Mouse (Mus musculus) C2C12 (cell line): Measurements from ENCODE around the gene Sorbs1. TPM values are rescaled to one million over a fixed set of nuclear protein-coding genes. Genes with fewer than 3 reads are reported as not detected.

ENCODE experiments used
- H3K27me3 ChIP-seq: one replicate; pipeline ENCODE4 v1.6.1; 2011; ENCODE audit not compliant: control insufficient read depth, insufficient read depth, insufficient read length
- H3K36me3 ChIP-seq: one replicate; pipeline ENCODE4 v1.6.1; 2011; ENCODE audit not compliant: control insufficient read depth, insufficient read depth
- H3K4me3 ChIP-seq: one replicate; pipeline ENCODE4 v1.5.1; 2011; ENCODE audit warnings: mild to moderate bottlenecking, control low read depth; ENCODE audit not compliant: poor library complexity, insufficient read depth, severe bottlenecking
- H3K79me2 ChIP-seq: one replicate; pipeline ENCODE4 v1.6.1; 2011; ENCODE audit not compliant: control insufficient read depth, insufficient read depth
- H3K79me3 ChIP-seq: one replicate; pipeline ENCODE4 v1.6.1; 2011; ENCODE audit warnings: low read depth, control low read depth
- H3ac ChIP-seq: one replicate; pipeline ENCODE3; 2011; ENCODE audit warnings: low read depth; ENCODE audit not compliant: control insufficient read depth, insufficient read length
- CEBPB ChIP-seq: IDR thresholded peaks from one replicate; pipeline ENCODE4 v1.6.1; 2011; ENCODE audit warnings: low read depth, mild to moderate bottlenecking, control low read depth, moderate library complexity
- CTCF ChIP-seq: IDR thresholded peaks from one replicate; pipeline ENCODE4 v1.5.1; 2011; ENCODE audit not compliant: control insufficient read depth, insufficient read depth, insufficient read length
- FOSL1 ChIP-seq: IDR thresholded peaks from one replicate; pipeline ENCODE4 v1.8.0; 2011; ENCODE audit warnings: mild to moderate bottlenecking, low read length; ENCODE audit not compliant: poor library complexity, insufficient read depth, severe bottlenecking
- MAX ChIP-seq: IDR thresholded peaks from one replicate; pipeline ENCODE4 v1.6.1; 2011; ENCODE audit warnings: mild to moderate bottlenecking, control low read depth
- MYOD1 ChIP-seq: IDR thresholded peaks from one replicate; pipeline ENCODE4 v1.6.1; 2011; ENCODE audit warnings: low read depth; ENCODE audit not compliant: control insufficient read depth, insufficient read length
- MYOG ChIP-seq: IDR thresholded peaks from one replicate; pipeline ENCODE4 v1.6.1; 2011; ENCODE audit not compliant: control insufficient read depth, insufficient read length; ENCODE audit errors: extremely low read depth
- USF1 ChIP-seq: IDR thresholded peaks from one replicate; pipeline ENCODE4 v1.6.1; 2011; ENCODE audit warnings: low read depth, mild to moderate bottlenecking, control low read depth, moderate library complexity
- polyA plus RNA-seq: library from polyadenylated mRNA; unstranded; fragments of >200 nt; fragmentation: generic; extraction: Trizol; gene quantifications from one replicate; pipeline ENCODE4 v1.2.1, GENCODE M21; 2012; ENCODE audit warnings: missing spikeins

Gene Sorbs1
- polyA plus RNA-seq, 1 experiment = 9.0 TPM

- Histone ChIP-seq H3K4me3 (no peak overlapping the region), H3K79me3 (no peaks in the 10 kb centered on the region), H3ac (no peak overlapping the region), H3K36me3 (no peaks in the 10 kb centered on the region), H3K79me2 (no peaks in the 10 kb centered on the region), H3K27me3 (no peaks in the 10 kb centered on the region)
- TF ChIP-seq CEBPB = no peak
- no peak for TF ChIP-seq MAX
- TF ChIP-seq FOSL1 = no peak
- no peak for TF ChIP-seq CTCF
- no peak for TF ChIP-seq USF1
- TF ChIP-seq MYOD1 = no peak
- no peak for TF ChIP-seq MYOG
Observed at GRCm38 (mm10) chr19:40436465-40437200, 76.9 kb downstream of the Sorbs1 start.

GRCm38 (mm10) chr19:40435797-40436196, 77.8 kb downstream of the Sorbs1 start:
- no peaks in the 10 kb centered on the region for H3K36me3 ChIP-seq
- H3ac ChIP-seq = no peak overlapping the region
- no peak overlapping the region for H3K4me3 ChIP-seq
- no peak for TF ChIP-seq USF1
- TF ChIP-seq CEBPB = no peak
- TF ChIP-seq MAX = no peak
- TF ChIP-seq MYOG = no peak
- no peak for TF ChIP-seq MYOD1
- TF ChIP-seq CTCF = no peak
- no peak for TF ChIP-seq FOSL1
- H3K27me3 ChIP-seq = no peaks in the 10 kb centered on the region
- H3K79me3 ChIP-seq = no peaks in the 10 kb centered on the region
- H3K79me2 ChIP-seq = no peaks in the 10 kb centered on the region

- Histone ChIP-seq H3ac (no peak overlapping the region), H3K27me3 (no peaks in the 10 kb centered on the region), H3K79me3 (no peaks in the 10 kb centered on the region), H3K36me3 (no peaks in the 10 kb centered on the region), H3K4me3 (no peak overlapping the region), H3K79me2 (no peaks in the 10 kb centered on the region)
- TF ChIP-seq MAX (no peak), MYOD1 (no peak), MYOG (no peak)
Observed at GRCm38 (mm10) chr19:40435045-40435444, 78.5 kb downstream of the Sorbs1 start.

GRCm38 (mm10) chr19:40434042-40434869, 79.3 kb downstream of the Sorbs1 start:
- Histone ChIP-seq H3K27me3 (no peaks in the 10 kb centered on the region), H3K79me3 (no peaks in the 10 kb centered on the region), H3K36me3 (no peaks in the 10 kb centered on the region), H3K4me3 (no peak overlapping the region), H3ac (no peak overlapping the region), H3K79me2 (no peaks in the 10 kb centered on the region)
- TF ChIP-seq MYOD1 = no peak
- TF ChIP-seq MAX = no peak
- no peak for TF ChIP-seq USF1
- no peak for TF ChIP-seq CEBPB
- no peak for TF ChIP-seq CTCF
- no peak for TF ChIP-seq MYOG

- Histone ChIP-seq H3K79me2 (no peaks in the 10 kb centered on the region), H3K27me3 (no peaks in the 10 kb centered on the region), H3ac (no peak overlapping the region), H3K36me3 (no peaks in the 10 kb centered on the region), H3K4me3 (no peak overlapping the region), H3K79me3 (no peaks in the 10 kb centered on the region)
- TF ChIP-seq MYOD1 (peak; percentile 74), CTCF (no peak)
Observed at GRCm38 (mm10) chr19:40433316-40433912, 80.2 kb downstream of the Sorbs1 start.

GRCm38 (mm10) chr19:40431969-40432368, 81.6 kb downstream of the Sorbs1 start:
- no peak overlapping the region for H3K4me3 ChIP-seq
- TF ChIP-seq MYOG (no peak), MYOD1 (peak; percentile 18), CEBPB (peak; percentile 68)
- H3K36me3 ChIP-seq = no peaks in the 10 kb centered on the region
- H3K79me3 ChIP-seq = no peaks in the 10 kb centered on the region
- no peaks in the 10 kb centered on the region for H3K27me3 ChIP-seq
- no peaks in the 10 kb centered on the region for H3K79me2 ChIP-seq
- no peak overlapping the region for H3ac ChIP-seq
